ENCODE assay signal across 25 mouse cellular contexts in the genomic region with DNA sequence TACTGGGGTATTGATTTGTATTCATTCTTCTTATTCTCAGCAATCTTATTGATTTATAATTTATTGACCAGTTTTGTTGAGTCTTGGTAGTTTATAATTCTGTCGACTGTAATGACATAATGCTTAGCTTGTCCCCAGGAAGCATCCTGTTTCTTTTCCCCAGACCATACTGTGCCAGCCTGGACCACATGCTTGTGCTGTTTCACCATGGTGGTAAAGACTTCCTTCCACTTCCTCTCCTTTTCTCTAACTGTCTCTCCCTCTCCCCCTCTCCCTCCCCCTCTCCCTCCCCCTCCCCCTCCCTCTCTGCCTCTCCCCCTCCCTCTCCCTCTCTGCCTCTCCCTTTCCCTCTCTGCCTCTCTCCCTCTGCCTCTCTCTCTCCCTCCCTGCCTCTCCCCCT. TPM values are rescaled to one million over a fixed set of nuclear protein-coding genes. Genes with fewer than 3 reads are reported as not detected.
"Had no signal": no experiment of that assay in that cellular context is flagged by ENCODE, and none has a peak within 500 bp of the region (broad histone marks: within the 10 kb centered on the region; RNA-seq: fewer than 3 reads in every experiment).

No protein-coding gene starts in this region.

- H3K36me3 ChIP-seq: lung, embryonic 15.5 days; midbrain, embryonic 10.5 days; midbrain, embryonic 12.5 days; neural tube, embryonic 13.5 days; neural tube, embryonic 15.5 days had no signal

- DNase-seq: lung, adult 2 months; lung, postnatal 14 days; lung, postnatal 36 days; midbrain, embryonic 14.5 days; retina, postnatal 1 day; right cerebral cortex, adult 18-20 months; right cerebral cortex, postnatal 25 days; right cerebral cortex, postnatal 4 days; spleen, adult 18-20 months; thymus, adult 18-20 months; thymus, postnatal 14 days; thymus, postnatal 36 days had no signal

- H3K4me2 ChIP-seq: lung, embryonic 15.5 days; midbrain, embryonic 12.5 days; neural tube, embryonic 13.5 days; neural tube, embryonic 15.5 days had no signal

- ATAC-seq: lung, postnatal 0 days; midbrain, embryonic 16.5 days had no signal

- H3K9ac ChIP-seq: liver, embryonic 14.5 days; lung, embryonic 15.5 days; midbrain, embryonic 12.5 days; neural tube, embryonic 13.5 days; neural tube, embryonic 15.5 days had no signal

- H3K27ac ChIP-seq: liver, embryonic 14.5 days; lung, embryonic 15.5 days; macrophage; midbrain, embryonic 10.5 days; midbrain, embryonic 12.5 days; neural tube, embryonic 13.5 days; neural tube, embryonic 15.5 days had no signal

- H3K4me3 ChIP-seq: lung, embryonic 15.5 days; midbrain, embryonic 10.5 days; midbrain, embryonic 12.5 days; myocyte; neural tube, embryonic 13.5 days; neural tube, embryonic 15.5 days had no signal

- H3K4me1 ChIP-seq: lung, embryonic 15.5 days; midbrain, embryonic 10.5 days; midbrain, embryonic 12.5 days; neural tube, embryonic 13.5 days; neural tube, embryonic 15.5 days had no signal

- H3K9me3 ChIP-seq: lung, embryonic 15.5 days; midbrain, embryonic 10.5 days; midbrain, embryonic 12.5 days; neural tube, embryonic 13.5 days; neural tube, embryonic 15.5 days had no signal

- H3K27me3 ChIP-seq: lung, embryonic 15.5 days; midbrain, embryonic 12.5 days; neural tube, embryonic 13.5 days; neural tube, embryonic 15.5 days had no signal

RNA-seq across cellular contexts. Expression of a gene that starts 36.4 kb away (rescaled TPM):
- total RNA-seq: megakaryocyte, adult 5-6 weeks; megakaryocyte-erythroid progenitor cell, adult 5-6 weeks had no signal
- polyA plus RNA-seq: liver, embryonic 14.5 days; macrophage; midbrain, embryonic 14.5 days; midbrain, embryonic 16.5 days; thymus, postnatal 0 days had no signal
